Mouse (Mus musculus) stomach, postnatal 0 days (tissue): Measurements from ENCODE around the gene Nup107.

Experiments
- CTCF ChIP-seq: IDR thresholded peaks from 2 replicates; pipeline ENCODE4 v1.5.1; 2016; ENCODE audit warnings: antibody characterized with exemption, low read depth, mild to moderate bottlenecking, moderate library complexity
- EP300 ChIP-seq: optimal IDR thresholded peaks from 2 replicates; pipeline ENCODE3; 2016; ENCODE audit warnings: antibody characterized with exemption

DNA sequence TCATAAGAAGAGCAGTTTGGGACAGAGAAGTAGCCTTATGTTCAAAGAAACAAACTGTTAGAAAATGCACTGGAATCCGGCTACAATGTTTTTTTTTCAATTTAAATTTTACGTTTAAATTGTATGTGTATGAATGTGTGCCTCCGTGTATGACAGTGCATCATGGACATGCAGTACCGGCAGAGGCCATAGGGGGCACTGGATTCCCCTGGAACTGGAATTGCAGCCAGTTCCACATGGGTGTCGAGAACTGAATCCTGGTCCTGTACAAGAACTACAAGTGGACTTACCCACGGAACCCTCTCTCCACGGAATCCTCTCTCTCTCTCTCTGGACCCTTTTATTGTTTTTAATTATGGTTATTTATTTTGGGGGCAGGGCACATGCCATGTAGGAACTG is 3.7 kb upstream of the Nup107 start:
- TF ChIP-seq CTCF (peak; percentile 53), EP300 (no peak)
